Mouse (Mus musculus) monocyte, adult 2 months (primary cell): Measurements from ENCODE around the gene Hbb-y.
"Not testable (repeated sequence)": the region's sequence is repeated elsewhere in the genome, so short reads cannot be mapped to it uniquely, and the experiment has no call there.

Experiments used
- DNase-seq, 2 experiments: peaks; one replicate each; pipeline ENCODE4 v3.0.0; 2022; ENCODE audit warnings: low spot score in 2 of 2, low read depth in 1 of 2

Hbb-y gene

GRCm38 (mm10) chr7:103853090-103853489, at the start of gene Hbb-y:
Gene Hbb-y (minus strand): TSS chr7:103853216.
- no peak for DNase-seq

GRCm38 (mm10) chr7:103894385-103894784, 41.4 kb upstream of the Hbb-y start, which contains the start of gene Olfr64:
Gene Olfr64 (minus strand): TSS chr7:103894485.
- no peak for DNase-seq

GRCm38 (mm10) chr7:103886152-103886551, 33.1 kb upstream of the Hbb-y start, which contains the start of gene Olfr66:
Gene Olfr66 (minus strand): TSS chr7:103886252.
- no peak for DNase-seq

- no peak for DNase-seq
Observed at GRCm38 (mm10) chr7:103877093-103877492, 24.1 kb upstream of the Hbb-y start.

GRCm38 (mm10) chr7:103874451-103874850, 21.4 kb upstream of the Hbb-y start:
- DNase-seq = no peak

GRCm38 (mm10) chr7:103873064-103873463, 20.0 kb upstream of the Hbb-y start:
- DNase-seq = no peak

GRCm38 (mm10) chr7:103870667-103871066, 17.7 kb upstream of the Hbb-y start:
- DNase-seq = no peak

- DNase-seq = no peak
Observed at GRCm38 (mm10) chr7:103865716-103866115, 12.7 kb upstream of the Hbb-y start.

GRCm38 (mm10) chr7:103861531-103861930, 8.5 kb upstream of the Hbb-y start:
- DNase-seq = no peak

- no peak for DNase-seq
Observed at GRCm38 (mm10) chr7:103860855-103861254, 7.8 kb upstream of the Hbb-y start.

GRCm38 (mm10) chr7:103859076-103859475, 6.1 kb upstream of the Hbb-y start:
- no peak for DNase-seq

- DNase-seq = no peak
Observed at GRCm38 (mm10) chr7:103854669-103855068, 1.7 kb upstream of the Hbb-y start.

- no peak for DNase-seq
Observed at GRCm38 (mm10) chr7:103844525-103845325, 8.3 kb downstream of the Hbb-y start.

- no peak for DNase-seq
Observed at GRCm38 (mm10) chr7:103843034-103843433, 10.0 kb downstream of the Hbb-y start, which contains the start of gene Hbb-bh1. Gene Hbb-bh1 (minus strand): TSS chr7:103843164.

GRCm38 (mm10) chr7:103840268-103840667, 12.7 kb downstream of the Hbb-y start, which contains the start of gene Hbb-bh2:
Gene Hbb-bh2 (minus strand): TSS chr7:103840520.
- no peak for DNase-seq

GRCm38 (mm10) chr7:103827808-103828207, 25.2 kb downstream of the Hbb-y start, which contains the start of gene Hbb-bs:
Gene Hbb-bs (minus strand): TSS chr7:103828096.
- no peak for DNase-seq

- not testable (repeated sequence) for DNase-seq
Observed at GRCm38 (mm10) chr7:103827139-103827538, 25.9 kb downstream of the Hbb-y start.

- no peak for DNase-seq
Observed at GRCm38 (mm10) chr7:103826255-103826887, 26.6 kb downstream of the Hbb-y start.

GRCm38 (mm10) chr7:103825536-103826254, 27.3 kb downstream of the Hbb-y start:
- no peak for DNase-seq

GRCm38 (mm10) chr7:103824597-103824996, 28.4 kb downstream of the Hbb-y start:
- no peak for DNase-seq

- DNase-seq = not testable (repeated sequence)
Observed at GRCm38 (mm10) chr7:103815085-103815484, 37.9 kb downstream of the Hbb-y start.
